Mouse (Mus musculus) kidney, postnatal 0 days (tissue): ENCODE measurements around the gene BC005624. TPM values are rescaled to one million over a fixed set of nuclear protein-coding genes. Genes with fewer than 3 reads are reported as not detected.

ENCODE experiments used
- ATAC-seq: fragments of 200-750 bp; cut with Nextera tagmentation; replicated peaks from 2 replicates; pipeline ENCODE4 v1.8.0; 2017; ENCODE audit warnings: low read depth, moderate number of reproducible peaks, moderate TSS enrichment, moderate library complexity; ENCODE audit not compliant: low FRiP score
- DNase-seq: peaks from one replicate; pipeline ENCODE4 v3.0.0-alpha.2; 2016; ENCODE audit warnings: low spot score
- H3K27ac ChIP-seq: fragments of 300-500 bp; sonication (generic); 2 replicates; pipeline ENCODE4 v1.5.1; 2014; ENCODE audit warnings: mild to moderate bottlenecking
- H3K27me3 ChIP-seq: fragments of 300-500 bp; sonication (generic); 2 replicates; pipeline ENCODE4 v1.6.1; 2014; ENCODE audit warnings: low read length, mixed read lengths; ENCODE audit not compliant: insufficient read depth
- H3K36me3 ChIP-seq: fragments of 300-500 bp; sonication (generic); 2 replicates; pipeline ENCODE4 v1.6.1; 2014; ENCODE audit warnings: low read length, mixed read lengths; ENCODE audit not compliant: insufficient read depth
- H3K4me1 ChIP-seq: fragments of 300-500 bp; sonication (generic); replicated peaks from 2 replicates; pipeline ENCODE4 v1.6.1; 2014; ENCODE audit warnings: antibody characterized with exemption, low read length, mixed read lengths; ENCODE audit not compliant: insufficient read depth
- H3K4me2 ChIP-seq: fragments of 300-500 bp; sonication (generic); 2 replicates; pipeline ENCODE4 v1.6.1; 2014; ENCODE audit warnings: mild to moderate bottlenecking, low read length, moderate library complexity, mixed read lengths
- H3K4me3 ChIP-seq: fragments of 300-500 bp; sonication (generic); replicated peaks from 2 replicates; pipeline ENCODE4 v1.5.1; 2014; ENCODE audit warnings: low read depth, low read length
- H3K9ac ChIP-seq: fragments of 300-500 bp; sonication (generic); 2 replicates; pipeline ENCODE4 v1.6.1; 2014; ENCODE audit warnings: low read depth, low read length
- H3K9me3 ChIP-seq: fragments of 300-500 bp; sonication (generic); replicated peaks from 2 replicates; pipeline ENCODE4 v1.6.1; 2016; ENCODE audit warnings: low read length, inconsistent platforms, mixed read lengths
- CTCF ChIP-seq: IDR thresholded peaks from 2 replicates; pipeline ENCODE4 v1.5.1; 2016; ENCODE audit warnings: antibody characterized with exemption, low read depth, mild to moderate bottlenecking, moderate library complexity
- WGBS: fragments of 180-500 bp; shearing (Covaris S2); extraction: QIAGEN DNeasy Blood & Tissue Kit; methylation state at CpG from one replicate; pipeline ENCODE4 v1.1.7; 2014; 5-methylcytosine and 5-hydroxymethylcytosine counted together
- polyA plus RNA-seq: library from polyadenylated mRNA; unstranded; fragments of >200 nt; fragmentation: Nextera tagmentation; extraction: Ambion mirVana; gene quantifications from 2 replicates; pipeline ENCODE4 v1.2.1, GENCODE M21; 2015

The BC005624 gene
- polyA plus RNA-seq: 47.2 and 48.4 TPM in 2 replicates

GRCm38 (mm10) chr2:30981790-30982513 is at the start of gene BC005624, which contains the start of gene Usp20:
BC005624 (minus strand) TSS chr2:30982201.
Usp20 (plus strand) TSS chr2:30982279.
- no peaks in the 10 kb centered on the region for H3K27me3 ChIP-seq
- under 1% methylated on average over 66 of the region's 66 CpGs for WGBS
- H3K4me1 ChIP-seq: 0 out of 2 replicates have a peak, but pooled peaks cover 8% of the 10 kb centered on the region
- peak within 1 kb of the TSS; percentile 32; the same call in 1 of the 2 replicates for H3K27ac ChIP-seq
- ATAC-seq (peak; percentile 97), DNase-seq (peak; percentile 99)
- H3K4me2 ChIP-seq: peak within 1 kb of the TSS; percentile 75
- H3K9me3 ChIP-seq: no peaks in the 10 kb centered on the region
- peak within 1 kb of the TSS; percentile 70 for H3K9ac ChIP-seq
- TF ChIP-seq CTCF: peak; percentile 45; the same call in 1 of the 2 replicates
- peak within 1 kb of the TSS; percentile 81 for H3K4me3 ChIP-seq
- H3K36me3 ChIP-seq: peaks cover 22% of the 10 kb centered on the region

GRCm38 (mm10) chr2:31026642-31027041 is 44.6 kb upstream of the BC005624 start:
- no peak overlapping the region for H3K4me2 ChIP-seq
- peak; percentile 53 for DNase-seq
- H3K4me1 ChIP-seq: no peaks in the 10 kb centered on the region; the same call in none of the 2 replicates
- H3K9ac ChIP-seq: no peak overlapping the region
- peak overlapping the region; percentile 57 for H3K27ac ChIP-seq
- no peaks in the 10 kb centered on the region for H3K27me3 ChIP-seq
- WGBS: 37% methylated on average over 8 of the region's 8 CpGs
- no peak for TF ChIP-seq CTCF
- no peak for ATAC-seq
- H3K4me3 ChIP-seq: no peak overlapping the region
- H3K9me3 ChIP-seq: no peaks in the 10 kb centered on the region
- H3K36me3 ChIP-seq: peaks cover 10% of the 10 kb centered on the region

- 40% methylated on average over 3 of the region's 3 CpGs for WGBS
- peak overlapping the region; percentile 57; the same call in 1 of the 2 replicates for H3K27ac ChIP-seq
Observed at GRCm38 (mm10) chr2:31025458-31025857, 43.5 kb upstream of the BC005624 start.

GRCm38 (mm10) chr2:31024618-31025370 is 42.8 kb upstream of the BC005624 start:
- WGBS: 35% methylated on average over 5 of the region's 5 CpGs
- Histone ChIP-seq H3K9me3 (no peaks in the 10 kb centered on the region), H3K27ac (peak overlapping the region; percentile 31; the same call in 1 of the 2 replicates)

More at GRCm38 (mm10) chr2:31025458-31025857, 43.5 kb upstream of the BC005624 start:
- Histone ChIP-seq H3K9me3 (no peaks in the 10 kb centered on the region), H3K4me2 (no peak overlapping the region), H3K27me3 (no peaks in the 10 kb centered on the region), H3K9ac (no peak overlapping the region), H3K4me3 (no peak overlapping the region), H3K36me3 (peaks cover 13% of the 10 kb centered on the region), H3K4me1 (no peaks in the 10 kb centered on the region; the same call in none of the 2 replicates)
- ATAC-seq: peak; percentile 70
- DNase-seq: peak; percentile 59
- TF ChIP-seq CTCF: no peak

GRCm38 (mm10) chr2:31023940-31024339 is 41.9 kb upstream of the BC005624 start:
- Histone ChIP-seq H3K4me3 (no peak overlapping the region), H3K9me3 (no peaks in the 10 kb centered on the region), H3K27ac (no peak overlapping the region), H3K4me1 (no peaks in the 10 kb centered on the region; the same call in none of the 2 replicates), H3K9ac (no peak overlapping the region), H3K36me3 (peaks cover 24% of the 10 kb centered on the region; the same call in 1 of the 2 replicates), H3K4me2 (no peak overlapping the region), H3K27me3 (no peaks in the 10 kb centered on the region)
- ATAC-seq: no peak
- DNase-seq: no peak
- no peak for TF ChIP-seq CTCF
- WGBS: 79% methylated on average over 5 of the region's 5 CpGs

More at GRCm38 (mm10) chr2:31024618-31025370, 42.8 kb upstream of the BC005624 start:
- ATAC-seq: no peak
- Histone ChIP-seq H3K27me3 (no peaks in the 10 kb centered on the region), H3K36me3 (peaks cover 16% of the 10 kb centered on the region), H3K9ac (no peak overlapping the region), H3K4me3 (no peak overlapping the region), H3K4me2 (no peak overlapping the region), H3K4me1 (no peaks in the 10 kb centered on the region; the same call in none of the 2 replicates)
- TF ChIP-seq CTCF: peak; percentile 94
- DNase-seq: peak; percentile 68

- no peak overlapping the region for H3K4me2 ChIP-seq
- ATAC-seq: no peak
- no peak overlapping the region for H3K27ac ChIP-seq
- TF ChIP-seq CTCF: no peak
- no peaks in the 10 kb centered on the region for H3K4me1 ChIP-seq
- no peak for DNase-seq
- 88% methylated on average over 2 of the region's 2 CpGs for WGBS
- no peak overlapping the region for H3K9ac ChIP-seq
- H3K9me3 ChIP-seq: no peaks in the 10 kb centered on the region
- H3K36me3 ChIP-seq: peaks cover 33% of the 10 kb centered on the region; the same call in 1 of the 2 replicates
- no peak overlapping the region for H3K4me3 ChIP-seq
- H3K27me3 ChIP-seq: no peaks in the 10 kb centered on the region
Observed at GRCm38 (mm10) chr2:31020202-31020601, 38.2 kb upstream of the BC005624 start.
